In genomic region chr5:66765911-66766310, GRCm38 (mm10) we compare ENCODE assay signal across 17 mouse cellular contexts. TPM values are rescaled to one million over a fixed set of nuclear protein-coding genes. Genes with fewer than 3 reads are reported as not detected.
"Had no signal": no experiment of that assay in that cellular context is flagged by ENCODE, and none has a peak within 500 bp of the region (broad histone marks: within the 10 kb centered on the region; RNA-seq: fewer than 3 reads in every experiment).

No protein-coding gene starts in this region.

- H3K4me2 ChIP-seq: kidney, embryonic 15.5 days; limb, embryonic 13.5 days; liver, embryonic 13.5 days; midbrain, embryonic 11.5 days had no signal

- H3K9ac ChIP-seq: kidney, embryonic 15.5 days; limb, embryonic 13.5 days; liver, embryonic 13.5 days had no signal

- H3K27ac ChIP-seq: kidney, embryonic 15.5 days; limb, embryonic 10.5 days; limb, embryonic 13.5 days; liver, embryonic 13.5 days; stomach, postnatal 0 days had no signal

- H3K4me3 ChIP-seq: kidney, embryonic 15.5 days; limb, embryonic 10.5 days; limb, embryonic 13.5 days; liver, embryonic 13.5 days had no signal

- H3K36me3 ChIP-seq: kidney, embryonic 15.5 days; limb, embryonic 10.5 days; limb, embryonic 13.5 days; liver, embryonic 13.5 days had no signal

- H3K27me3 ChIP-seq: kidney, embryonic 15.5 days; limb, embryonic 13.5 days; liver, embryonic 13.5 days had no signal

- DNase-seq: kidney, adult 8-10 months; kidney, postnatal 10 days; kidney, postnatal 36 days; liver; liver, embryonic 13.5 days; lung, adult 2 months; lung, postnatal 14 days; lung, postnatal 4 days; midbrain, embryonic 14.5 days; thymus, postnatal 25 days had no signal

- H3K9me3 ChIP-seq: kidney, embryonic 15.5 days; limb, embryonic 10.5 days; limb, embryonic 13.5 days; liver, embryonic 13.5 days had no signal

RNA-seq across cellular contexts. Expression of gene Limch1, which starts 20.3 kb away (rescaled TPM):
- total RNA-seq: megakaryocyte progenitor cell, adult 5-6 weeks; megakaryocyte-erythroid progenitor cell, adult 5-6 weeks had no signal
